Mouse (Mus musculus): ENCODE measurements around the gene Col4a2. TPM values are rescaled to one million over a fixed set of nuclear protein-coding genes. Genes with fewer than 3 reads are reported as not detected.

Col4a2 gene
- polyA plus RNA-seq, 2 experiments from 2014 or later: not detected

- ATAC-seq: no peak
Observed at GRCm38 (mm10) chr8:11324801-11325395, 12.3 kb downstream of the Col4a2 start.

- ATAC-seq: no peak
Observed at GRCm38 (mm10) chr8:11327298-11327697, 14.7 kb downstream of the Col4a2 start.

- no peak for ATAC-seq
Observed at GRCm38 (mm10) chr8:11327722-11328417, 15.3 kb downstream of the Col4a2 start.

- no peak for ATAC-seq
Observed at GRCm38 (mm10) chr8:11331561-11331960, 19.0 kb downstream of the Col4a2 start.

GRCm38 (mm10) chr8:11333746-11334145 lies 21.1 kb downstream of the Col4a2 start:
- no peak for ATAC-seq

- ATAC-seq: no peak
Observed at GRCm38 (mm10) chr8:11334493-11334892, 21.9 kb downstream of the Col4a2 start.

- no peak for ATAC-seq
Observed at GRCm38 (mm10) chr8:11335238-11335637, 22.6 kb downstream of the Col4a2 start.

GRCm38 (mm10) chr8:11336346-11336745 lies 23.7 kb downstream of the Col4a2 start:
- no peak for ATAC-seq

- ATAC-seq: no peak
Observed at GRCm38 (mm10) chr8:11337642-11338041, 25.0 kb downstream of the Col4a2 start.

- no peak for ATAC-seq
Observed at GRCm38 (mm10) chr8:11338507-11338906, 25.9 kb downstream of the Col4a2 start.

GRCm38 (mm10) chr8:11340310-11341110 lies 27.9 kb downstream of the Col4a2 start:
- no peak for ATAC-seq

- ATAC-seq: no peak
Observed at GRCm38 (mm10) chr8:11341111-11341566, 28.5 kb downstream of the Col4a2 start.

- no peak for ATAC-seq
Observed at GRCm38 (mm10) chr8:11344459-11344858, 31.9 kb downstream of the Col4a2 start.

GRCm38 (mm10) chr8:11346225-11346624 lies 33.6 kb downstream of the Col4a2 start:
- no peak for ATAC-seq

GRCm38 (mm10) chr8:11347699-11348098 lies 35.1 kb downstream of the Col4a2 start:
- no peak for ATAC-seq

GRCm38 (mm10) chr8:11348622-11349021 lies 36.0 kb downstream of the Col4a2 start:
- no peak for ATAC-seq

- ATAC-seq: no peak
Observed at GRCm38 (mm10) chr8:11351355-11351754, 38.8 kb downstream of the Col4a2 start.

GRCm38 (mm10) chr8:11352514-11352913 lies 39.9 kb downstream of the Col4a2 start:
- ATAC-seq: no peak

GRCm38 (mm10) chr8:11354800-11355451 lies 42.3 kb downstream of the Col4a2 start:
- no peak for ATAC-seq

GRCm38 (mm10) chr8:11355900-11356299 lies 43.3 kb downstream of the Col4a2 start:
- no peak for ATAC-seq

- ATAC-seq: no peak
Observed at GRCm38 (mm10) chr8:11356776-11357175, 44.2 kb downstream of the Col4a2 start.

- no peak for ATAC-seq
Observed at GRCm38 (mm10) chr8:11357921-11358436, 45.4 kb downstream of the Col4a2 start.

- ATAC-seq: no peak
Observed at GRCm38 (mm10) chr8:11359846-11360245, 47.2 kb downstream of the Col4a2 start.

Data from CD4-positive, CD25-positive, alpha-beta regulatory T cell, adult 4 months (primary cell).